Mouse (Mus musculus): ENCODE measurements around the gene Mrpl52.

The Mrpl52 gene

DNA sequence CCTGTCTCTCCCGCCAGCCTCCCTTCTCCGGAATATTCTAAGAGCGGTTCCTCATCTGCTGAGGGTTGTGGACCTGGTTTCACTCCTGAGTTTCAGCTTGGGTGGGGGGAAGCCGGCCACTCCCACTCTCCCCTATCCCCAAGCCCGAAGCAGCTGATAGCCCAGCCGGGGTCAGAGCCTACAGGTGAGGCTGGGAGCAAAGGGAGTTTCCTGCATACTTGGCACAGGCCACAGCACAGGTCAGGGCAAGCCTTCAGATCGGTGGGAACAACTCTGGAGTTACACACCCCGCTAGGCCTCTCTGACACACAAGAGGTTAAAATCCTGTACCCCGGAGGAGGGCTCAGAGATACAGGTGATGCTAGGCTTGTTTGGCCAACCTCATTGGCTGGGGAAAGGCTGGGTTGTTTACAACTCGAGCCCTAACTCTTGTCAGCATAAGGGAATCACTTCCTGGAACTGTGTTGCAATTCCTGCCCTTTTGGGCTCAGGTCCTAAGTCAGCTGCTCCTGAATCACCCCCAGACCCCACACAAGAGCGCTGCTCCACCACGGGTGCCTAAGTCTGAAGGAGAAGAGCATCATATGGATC, 7.3 kb downstream of the Mrpl52 start:
- DNase-seq = no peak

- no peak for DNase-seq
Measured at GRCm38 (mm10) chr14:54435194-54435918, 8.6 kb downstream of the Mrpl52 start.

GRCm38 (mm10) chr14:54439155-54439554, 12.4 kb downstream of the Mrpl52 start:
- no peak for DNase-seq

DNA sequence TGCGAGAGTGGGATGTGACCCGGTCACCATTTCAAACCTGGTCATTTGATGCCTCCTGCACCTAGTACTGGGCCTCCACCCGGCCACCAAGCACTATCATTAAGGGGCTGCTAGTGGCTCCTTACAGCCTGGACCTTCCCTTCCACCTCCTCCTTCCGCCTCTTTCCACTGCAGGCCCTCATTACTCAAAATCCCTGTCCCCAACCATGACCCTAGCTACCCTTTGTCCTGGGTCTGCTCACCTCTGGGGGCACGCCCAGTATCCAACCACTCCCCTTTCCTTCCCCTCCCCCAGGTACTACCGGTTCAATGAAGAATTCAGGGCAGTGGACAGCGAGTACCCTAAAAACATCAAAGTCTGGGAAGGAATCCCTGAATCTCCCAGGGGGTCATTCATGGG, 12.9 kb downstream of the Mrpl52 start:
- DNase-seq = no peak

GRCm38 (mm10) chr14:54440538-54440937, 13.8 kb downstream of the Mrpl52 start:
- DNase-seq = no peak

DNA sequence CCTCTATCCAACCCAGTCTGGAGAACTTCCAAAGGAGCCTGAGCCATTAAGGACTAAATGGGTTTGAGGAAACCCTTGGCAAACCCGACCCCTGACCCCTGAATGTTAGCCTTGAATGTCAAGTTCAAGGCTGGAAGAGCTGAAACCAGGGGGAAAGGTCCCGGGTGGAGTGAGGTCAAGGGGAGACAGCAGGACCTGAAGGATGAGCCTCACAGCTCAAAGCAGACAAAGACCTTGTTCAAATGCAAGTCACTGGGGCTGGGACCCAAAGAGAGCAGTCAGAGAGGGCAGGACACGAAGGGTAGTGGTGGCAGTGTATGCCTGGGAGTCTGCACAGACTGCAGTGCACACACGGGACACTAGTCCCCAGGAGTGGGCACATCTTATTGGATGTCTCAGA, 14.7 kb downstream of the Mrpl52 start:
- no peak for DNase-seq

DNA sequence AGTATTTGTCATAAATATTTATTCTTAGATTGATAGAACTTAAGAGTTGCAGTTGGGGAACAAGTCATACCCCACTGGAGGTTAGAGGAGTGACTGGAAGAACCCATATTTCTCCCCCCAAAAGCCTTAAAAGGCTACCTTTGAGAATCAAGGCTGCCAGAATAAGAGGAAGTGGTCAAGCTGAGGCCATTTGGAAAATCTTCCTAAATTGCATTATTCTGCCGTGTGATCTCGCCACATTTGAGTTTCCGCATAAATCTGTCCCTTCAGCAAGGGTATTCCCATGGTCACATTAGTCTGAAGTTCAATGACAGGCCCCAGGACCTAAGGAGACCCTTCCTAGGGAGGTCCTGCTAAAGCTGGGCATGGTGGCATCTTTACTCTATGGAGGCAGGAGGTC, 15.8 kb downstream of the Mrpl52 start:
- DNase-seq = no peak

DNA sequence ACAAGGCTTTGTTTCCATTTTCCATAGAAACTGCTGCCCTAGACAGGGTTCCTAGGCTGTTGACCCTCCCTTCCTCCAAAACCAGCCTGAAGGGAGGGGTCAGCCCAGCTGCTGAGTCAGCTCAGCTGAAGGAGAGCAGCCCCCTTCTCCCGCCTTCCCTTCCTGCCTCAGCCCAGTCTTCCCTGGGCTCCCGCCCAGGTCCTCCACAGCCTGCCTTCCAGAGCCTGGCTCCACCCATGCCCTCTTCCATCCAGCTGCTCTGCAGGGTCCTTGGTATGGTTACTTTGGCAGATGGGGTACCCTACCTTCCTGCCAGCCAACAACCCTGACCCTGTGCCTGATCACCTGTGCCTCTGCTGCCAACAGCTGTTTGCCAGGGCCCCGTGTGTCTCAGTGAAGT, 16.5 kb downstream of the Mrpl52 start:
- DNase-seq = peak; percentile 70

GRCm38 (mm10) chr14:54443712-54444618, 17.3 kb downstream of the Mrpl52 start:
- DNase-seq = peak; percentile 45

DNA sequence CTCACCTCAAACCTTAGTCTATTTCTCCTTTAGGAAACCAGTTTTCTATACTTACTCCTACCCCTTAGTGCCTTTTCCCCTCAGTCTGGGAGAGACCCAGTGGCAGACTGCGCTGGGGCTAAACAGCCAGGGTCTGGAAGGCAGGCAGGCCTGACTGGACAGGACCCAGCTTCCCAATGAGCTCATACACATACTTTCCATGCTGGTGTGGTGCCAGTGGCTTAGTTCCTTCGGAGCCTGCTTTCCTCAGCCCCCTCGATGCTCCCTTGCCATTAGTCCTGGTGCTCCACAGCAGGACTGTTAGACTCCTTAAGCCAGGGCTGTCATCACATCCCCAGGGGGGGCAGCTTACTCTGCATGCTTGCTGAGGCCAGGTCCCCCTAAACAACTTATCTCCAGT, 18.8 kb downstream of the Mrpl52 start:
- DNase-seq = no peak

DNA sequence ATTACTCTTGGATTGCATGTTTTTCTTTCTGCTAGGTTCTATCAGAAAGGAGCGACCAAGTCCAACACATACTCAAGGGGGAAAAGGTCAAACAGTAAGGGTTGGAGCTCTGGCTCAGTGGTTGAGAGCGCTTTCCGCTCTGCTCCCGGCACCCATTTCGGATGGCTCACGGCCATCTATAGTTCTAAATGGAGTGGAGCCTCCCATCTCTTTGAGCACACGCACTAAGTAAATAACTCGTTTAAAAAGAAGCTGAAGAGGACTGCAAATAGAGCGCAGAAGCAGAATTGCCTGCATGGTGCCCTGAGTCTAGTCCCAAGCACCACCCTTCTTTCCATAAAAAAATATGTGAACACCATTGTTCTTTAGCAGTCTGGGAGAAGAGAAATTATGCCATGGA, 26.9 kb downstream of the Mrpl52 start:
- DNase-seq = no peak

- DNase-seq = no peak
Measured at GRCm38 (mm10) chr14:54454669-54455528, 28.2 kb downstream of the Mrpl52 start.

DNA sequence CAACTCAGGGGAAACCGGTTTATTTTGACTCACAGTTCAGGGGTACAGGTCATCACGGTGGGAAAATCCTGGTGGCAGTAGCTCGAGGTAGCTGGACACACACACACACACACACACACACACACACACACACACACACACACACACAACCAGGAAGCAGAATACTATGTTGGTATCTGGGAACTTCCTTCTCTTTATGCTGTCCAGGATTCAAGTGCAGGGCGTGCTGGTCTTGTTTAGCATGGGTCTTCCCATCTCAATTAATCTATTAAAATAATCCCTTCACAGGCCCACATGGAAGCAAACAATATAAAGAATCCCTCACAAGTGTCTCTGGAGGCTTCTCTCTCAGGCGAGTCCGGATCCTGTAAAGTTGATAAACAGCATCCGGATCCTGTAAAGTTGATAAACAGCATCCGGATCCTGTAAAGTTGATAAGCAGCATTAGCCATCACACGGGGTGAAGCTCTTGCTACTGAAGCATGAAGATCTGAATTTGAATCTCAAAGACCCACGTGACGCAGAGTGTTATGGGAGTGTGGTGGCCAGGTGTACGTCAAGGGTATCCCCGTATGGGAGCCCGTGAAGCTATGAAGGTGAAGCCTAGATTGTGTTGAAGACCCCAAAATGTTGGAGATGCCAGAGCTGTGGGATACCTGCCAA, 31.3 kb downstream of the Mrpl52 start:
- no peak for DNase-seq

GRCm38 (mm10) chr14:54462146-54462545, 35.4 kb downstream of the Mrpl52 start:
- no peak for DNase-seq

- no peak for DNase-seq
Measured at GRCm38 (mm10) chr14:54463108-54463958, 36.6 kb downstream of the Mrpl52 start.

- peak; percentile 94 for DNase-seq
Measured at GRCm38 (mm10) chr14:54463959-54464292, 37.2 kb downstream of the Mrpl52 start, which contains the start of gene Lrp10. TSS of gene Lrp10 (plus strand) at chr14:54464137.

- DNase-seq = peak; percentile 84
Measured at GRCm38 (mm10) chr14:54464293-54465005, 37.7 kb downstream of the Mrpl52 start.

- DNase-seq = no peak
Measured at GRCm38 (mm10) chr14:54471467-54471866, 44.8 kb downstream of the Mrpl52 start.

GRCm38 (mm10) chr14:54472671-54473070, 46.0 kb downstream of the Mrpl52 start:
- no peak for DNase-seq

DNA sequence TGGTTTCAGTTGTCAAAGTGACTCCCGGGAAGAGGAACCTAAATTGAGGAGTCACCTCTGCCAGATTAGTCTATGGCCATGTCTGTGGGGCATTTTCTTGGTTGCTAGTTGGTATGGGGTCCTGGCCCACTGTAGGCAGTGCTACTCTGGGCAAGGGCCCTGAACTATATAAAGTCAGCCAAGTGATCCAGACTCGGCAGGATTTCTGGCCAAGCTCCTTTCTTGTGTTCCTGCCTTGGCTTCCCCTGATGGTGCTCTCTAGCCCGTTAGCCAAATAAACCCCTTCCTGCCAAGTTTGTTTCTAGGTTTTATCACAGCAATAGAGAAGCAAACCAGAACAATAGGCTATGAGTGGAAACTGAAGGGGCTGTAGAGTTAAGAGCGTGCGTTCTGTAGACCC, 48.0 kb downstream of the Mrpl52 start:
- no peak for DNase-seq

Measured in embryo, embryonic 11 days (tissue).